Mouse (Mus musculus): ENCODE measurements around the gene Zkscan1. TPM values are rescaled to one million over a fixed set of nuclear protein-coding genes. Genes with fewer than 3 reads are reported as not detected.
A peak's percentile ranks its signal among the peaks of the same experiment; 100 is the strongest.

Zkscan1 gene
- total RNA-seq, 2 experiments from 2014 or later, result 13.1 to 16.1 TPM

DNA sequence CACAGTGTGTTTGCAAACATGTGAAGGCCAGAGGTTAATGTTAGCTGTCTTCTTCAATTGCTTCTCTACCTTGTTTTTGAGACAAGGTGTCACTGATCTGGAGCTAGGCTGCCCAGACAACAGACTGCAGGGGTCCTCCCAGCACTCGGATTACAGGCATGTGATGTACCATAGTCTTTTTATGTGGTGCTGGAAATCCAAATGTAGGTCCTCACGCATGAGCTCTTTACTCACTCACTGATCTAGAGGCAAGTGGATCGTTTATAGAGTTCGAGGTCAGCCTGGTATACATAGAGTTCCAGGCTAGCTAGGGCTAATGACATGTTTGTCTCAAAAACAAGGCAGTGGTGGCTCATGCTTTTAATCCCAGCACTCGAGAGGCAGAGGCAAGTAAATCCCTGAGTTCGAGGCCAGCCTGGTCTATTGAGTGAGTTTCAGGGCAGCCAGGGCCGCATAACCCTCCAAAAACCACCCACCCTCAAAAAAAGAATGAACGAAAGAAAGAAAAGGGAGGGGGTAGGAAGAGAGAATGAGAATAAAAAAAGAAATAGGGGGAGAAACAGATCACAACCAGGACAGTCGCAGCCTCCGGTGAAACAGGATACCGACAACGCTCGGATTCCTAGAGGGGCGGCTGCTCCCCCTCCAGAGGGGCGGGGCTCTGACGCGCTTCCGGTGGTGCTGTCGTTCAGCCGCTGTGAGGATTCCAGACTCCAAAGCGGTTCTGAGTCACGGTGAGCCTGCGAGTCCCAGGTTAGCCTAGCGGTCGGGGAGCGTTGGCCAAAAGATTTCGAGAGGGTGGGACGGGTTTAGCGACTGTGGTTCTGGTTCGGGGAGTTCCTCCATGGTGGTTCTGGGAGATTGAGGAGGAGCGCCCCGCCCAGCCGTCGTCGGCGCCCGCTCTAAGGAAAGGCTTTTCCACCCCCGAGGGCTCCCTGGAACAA lies 31.6 kb downstream of the Zkscan1 start, which contains the start of gene Zscan21:
Gene Zscan21, plus strand, starts transcription at position 649 of the 944 bp plus-strand sequence.
- peak; percentile 100 for ATAC-seq (ENCODE audit: poor library complexity, severe bottlenecking)

DNA sequence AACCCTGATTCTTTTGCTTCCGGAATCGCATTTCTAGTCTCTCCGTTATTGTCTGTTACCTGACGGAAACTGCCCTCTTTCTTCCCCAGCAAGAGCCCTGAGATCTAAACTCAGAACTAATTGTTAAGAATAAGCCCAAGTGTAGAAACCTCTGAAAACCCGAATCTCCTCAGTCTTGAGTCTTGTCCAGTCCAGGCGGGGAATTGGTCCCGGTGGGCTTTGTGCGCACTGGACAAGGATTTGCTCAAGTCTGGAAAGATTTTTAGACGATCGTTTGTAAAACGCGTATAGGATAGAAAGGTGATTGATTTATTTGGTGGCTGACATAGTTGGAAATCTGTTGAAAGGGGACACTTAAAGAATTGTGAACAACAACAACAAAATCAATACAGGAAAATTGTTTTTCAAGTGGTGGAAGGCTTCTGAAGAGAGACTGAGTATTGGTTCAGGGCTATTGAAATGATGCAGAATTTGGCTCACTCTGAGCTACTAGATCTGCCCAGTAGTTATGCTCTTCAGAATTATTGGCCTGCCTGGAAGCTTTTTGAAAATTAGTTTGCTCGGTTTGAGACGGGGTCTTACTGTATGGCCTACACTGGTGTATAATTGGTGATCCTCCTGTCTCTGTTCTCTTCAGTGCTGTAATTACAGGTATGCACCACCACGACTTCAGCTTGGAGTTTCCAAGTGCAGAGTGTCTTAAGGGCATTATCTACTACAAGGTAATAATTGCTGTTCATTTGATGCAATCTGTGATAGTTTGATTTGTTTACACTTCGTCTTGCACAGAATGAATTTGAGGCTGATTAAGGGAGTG lies 32.5 kb downstream of the Zkscan1 start:
- ATAC-seq (ENCODE audit: poor library complexity, severe bottlenecking), result 0 out of 2 replicates have a peak, but pooled peaks have one; percentile 0

DNA sequence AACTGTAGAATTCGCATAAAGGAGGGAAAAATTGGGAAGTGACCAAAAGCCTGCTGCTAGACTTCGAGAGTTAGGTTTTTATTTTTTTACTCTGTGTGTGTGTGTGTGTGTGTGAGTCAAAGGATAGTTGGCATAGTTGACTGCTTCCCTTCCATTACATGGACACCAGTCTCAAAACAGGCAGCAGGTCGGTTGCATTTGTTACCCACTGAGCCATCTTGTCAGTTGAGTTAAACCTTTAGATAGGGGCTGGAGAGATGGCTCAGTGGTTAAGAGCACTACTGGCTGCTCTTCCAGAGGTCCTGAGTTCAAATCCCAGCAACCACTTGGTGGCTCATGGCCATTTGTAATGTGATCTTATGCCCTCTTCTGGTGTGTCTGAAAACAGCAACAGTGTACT lies 33.2 kb downstream of the Zkscan1 start:
- no peak for ATAC-seq (ENCODE audit: poor library complexity, severe bottlenecking)

DNA sequence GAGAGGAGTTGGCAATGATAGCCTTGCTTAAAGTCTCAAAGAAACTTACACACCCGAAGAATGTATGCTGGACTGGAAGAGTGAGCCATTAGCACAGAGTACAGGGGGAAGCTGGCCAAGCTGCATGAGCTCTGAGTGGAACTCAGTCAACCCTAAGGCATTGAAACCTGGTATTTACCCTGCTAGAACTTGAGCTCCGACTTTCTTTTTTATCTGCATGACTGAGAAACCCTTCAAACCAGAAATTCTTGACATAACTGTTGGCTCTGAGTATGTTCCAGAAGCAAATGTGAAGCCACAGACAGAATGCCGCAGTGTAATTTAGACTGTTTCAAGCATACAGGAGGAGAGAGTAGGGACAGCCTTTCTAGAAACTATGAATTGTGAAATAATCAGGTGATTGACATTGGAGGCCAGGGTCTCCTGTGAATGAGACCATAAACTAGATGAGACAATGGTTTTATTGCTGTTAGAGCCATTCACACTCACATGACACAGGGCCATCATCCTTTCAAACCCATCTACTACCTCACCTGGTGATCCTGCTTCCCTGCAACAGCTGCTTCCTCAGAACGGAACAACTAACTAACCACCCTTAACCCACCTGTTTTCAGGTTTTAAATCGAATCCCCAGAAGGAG lies 47.7 kb downstream of the Zkscan1 start:
- no peak for ATAC-seq (ENCODE audit: poor library complexity, severe bottlenecking)

DNA sequence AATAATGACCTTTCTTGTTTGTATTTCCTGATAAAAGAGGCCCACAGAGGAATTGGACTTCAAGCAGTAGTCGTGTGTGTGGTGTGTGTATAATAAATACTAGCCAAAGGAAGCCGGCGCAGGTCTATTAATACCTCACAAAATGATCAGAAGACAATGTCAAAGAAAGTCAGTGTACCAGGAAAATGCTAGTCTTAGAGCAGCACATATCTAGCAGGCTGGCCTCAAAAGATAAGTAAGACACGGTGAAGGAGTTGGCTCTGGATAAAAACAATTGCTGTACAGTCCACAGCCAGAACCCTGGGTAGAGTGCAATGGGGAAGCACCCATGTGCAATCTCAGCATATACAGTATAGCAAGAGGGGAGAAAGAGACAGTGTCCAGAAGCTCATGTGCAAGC lies 52.4 kb downstream of the Zkscan1 start:
- no peak for ATAC-seq (ENCODE audit: poor library complexity, severe bottlenecking)

DNA sequence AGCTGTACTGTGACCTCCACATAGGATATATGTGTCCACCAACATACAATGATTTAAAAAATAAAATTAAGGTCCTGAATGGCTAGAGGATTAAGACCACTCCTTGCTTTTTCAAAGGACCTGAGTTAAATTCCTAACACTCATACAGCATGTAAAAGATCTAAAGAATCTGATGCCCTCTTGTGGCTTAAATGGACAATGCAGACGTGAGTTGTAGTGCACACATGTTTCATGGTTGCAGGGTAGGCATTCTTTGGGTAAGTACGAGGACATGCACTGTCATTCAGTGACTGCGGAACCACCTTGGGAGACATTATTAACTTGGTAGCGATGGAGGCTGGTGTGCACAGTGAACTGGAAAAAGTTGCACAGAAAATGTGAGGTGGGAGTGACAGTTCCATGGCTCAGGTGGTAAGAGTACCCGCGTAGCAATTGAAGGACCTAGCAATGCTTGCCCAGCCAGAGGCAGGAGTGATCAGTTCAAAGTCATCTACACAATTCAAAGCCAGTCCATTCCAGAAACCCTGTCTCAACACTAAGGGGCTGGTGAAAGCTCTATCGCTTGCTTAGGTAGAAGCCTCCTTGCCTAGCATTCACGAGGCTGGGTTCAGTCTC lies 53.2 kb downstream of the Zkscan1 start:
- peak; percentile 81 for ATAC-seq (ENCODE audit: poor library complexity, severe bottlenecking)

DNA sequence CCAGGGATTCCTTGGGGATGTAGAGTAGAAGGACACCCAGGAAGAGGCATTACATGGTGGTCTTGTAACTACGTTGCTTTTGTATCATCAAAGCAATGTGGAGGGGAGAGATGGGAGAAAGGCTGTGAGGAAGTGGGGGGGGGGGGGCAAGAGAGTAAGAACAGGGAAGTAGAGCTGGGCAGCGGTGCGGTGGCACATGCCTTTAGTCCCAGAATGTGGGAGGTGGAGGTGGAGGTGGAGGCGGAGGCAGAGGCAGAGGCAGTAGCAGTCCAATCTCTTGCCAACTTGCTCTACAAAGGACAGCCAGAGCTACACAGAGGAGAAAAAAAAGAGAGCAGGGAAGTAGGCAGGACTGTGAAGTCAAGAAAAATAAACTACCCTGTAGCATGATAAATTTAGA lies 53.7 kb downstream of the Zkscan1 start:
- peak; percentile 66; the same call in 1 of the 2 replicates for ATAC-seq (ENCODE audit: poor library complexity, severe bottlenecking)

DNA sequence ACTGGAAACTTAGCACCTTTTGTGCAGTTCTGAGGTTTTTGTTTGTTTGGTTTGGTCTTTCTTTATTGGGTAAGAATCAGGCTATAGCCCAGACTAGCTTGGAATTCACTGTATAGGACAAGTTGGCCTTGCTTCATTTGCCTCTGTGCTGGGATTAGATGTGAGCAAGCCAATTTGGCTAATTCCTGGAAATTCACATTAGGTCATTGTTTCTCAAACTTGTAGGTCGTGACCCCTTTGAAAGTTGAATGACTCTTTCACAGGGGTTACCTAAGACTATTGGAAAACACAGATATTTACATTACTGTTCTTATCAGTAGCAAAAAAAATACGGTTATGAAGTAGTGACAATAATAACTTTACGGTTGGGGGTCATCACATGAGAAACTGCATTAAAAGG lies 69.5 kb downstream of the Zkscan1 start:
- ATAC-seq (ENCODE audit: poor library complexity, severe bottlenecking), result no peak

DNA sequence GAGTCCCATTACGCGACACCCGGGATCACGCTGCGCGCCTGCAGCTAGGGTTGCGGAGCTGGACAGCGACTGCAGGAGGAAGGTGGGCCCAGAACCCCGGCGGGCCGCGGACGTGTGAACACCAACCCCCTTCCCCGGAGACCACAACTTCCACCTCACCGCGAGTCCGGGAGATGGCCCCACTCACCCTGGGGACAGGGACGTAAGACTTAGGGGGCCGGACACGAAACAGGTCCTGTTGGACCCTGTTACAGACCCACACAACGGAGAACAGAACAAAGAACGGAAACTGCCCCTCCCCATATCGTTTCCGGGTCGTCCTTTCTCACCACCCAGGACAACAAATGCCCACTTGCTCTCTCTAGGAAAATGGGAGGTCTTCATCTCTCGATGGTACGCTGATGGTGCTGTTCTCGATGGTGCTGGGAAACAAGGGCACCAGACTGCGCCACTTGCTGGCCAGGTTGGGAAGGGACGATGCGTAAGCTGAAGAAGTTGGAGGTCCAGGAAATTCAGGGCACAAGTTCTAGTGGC lies 70.6 kb downstream of the Zkscan1 start, which contains the start of gene Zfp113:
Gene Zfp113, minus strand, starts transcription at position 302 of the 534 bp plus-strand sequence.
- ATAC-seq (ENCODE audit: poor library complexity, severe bottlenecking), result peak; percentile 92

Other genes starting within 250 kb of the Zkscan1 start
- gene Pilra, start 248.8 kb upstream of the Zkscan1 start, total RNA-seq (2015), result 65.2 and 103 TPM in 2 replicates
- 95.8 and 100 TPM in 2 replicates for gene Pilra, start 248.8 kb upstream of the Zkscan1 start, total RNA-seq (2017)
- gene Pilrb1, start 227.0 kb upstream of the Zkscan1 start, total RNA-seq (2015), result 94.9 and 109 TPM in 2 replicates
- gene Pilrb1, start 227.0 kb upstream of the Zkscan1 start, total RNA-seq (2017), result 82.8 and 86.5 TPM in 2 replicates
- gene Pilrb2, start 213.3 kb upstream of the Zkscan1 start, total RNA-seq (2015), result 106 and 132 TPM in 2 replicates
- gene Pilrb2, start 213.3 kb upstream of the Zkscan1 start, total RNA-seq (2017), result 62.6 and 73.1 TPM in 2 replicates
- gene Cyp3a13, start 163.5 kb upstream of the Zkscan1 start, total RNA-seq (2015), result not detected in 2 replicates
- gene Cyp3a13, start 163.5 kb upstream of the Zkscan1 start, total RNA-seq (2017), result not detected in 2 replicates
- gene Gjc3, start 122.0 kb upstream of the Zkscan1 start, total RNA-seq (2015), result not detected in 2 replicates
- not detected in 2 replicates for gene Gjc3, start 122.0 kb upstream of the Zkscan1 start, total RNA-seq (2017)
- gene Azgp1, start 103.6 kb upstream of the Zkscan1 start, total RNA-seq (2015), result not detected in 2 replicates
- not detected in 2 replicates for gene Azgp1, start 103.6 kb upstream of the Zkscan1 start, total RNA-seq (2017)
- gene Smok3a, start 63.8 kb upstream of the Zkscan1 start, total RNA-seq (2015), result not detected in 2 replicates
- gene Smok3a, start 63.8 kb upstream of the Zkscan1 start, total RNA-seq (2017), result not detected in 2 replicates
- gene Smok3b, start 63.7 kb upstream of the Zkscan1 start, total RNA-seq (2015), result not detected in 2 replicates
- gene Smok3b, start 63.7 kb upstream of the Zkscan1 start, total RNA-seq (2017), result not detected in 2 replicates
- gene Smok3c, start 31.9 kb upstream of the Zkscan1 start, total RNA-seq (2015), result not detected in 2 replicates
- not detected in 2 replicates for gene Smok3c, start 31.9 kb upstream of the Zkscan1 start, total RNA-seq (2017)
- 10.3 and 12.2 TPM in 2 replicates for gene Zscan21, start 31.8 kb downstream of the Zkscan1 start, total RNA-seq (2015)
- gene Zscan21, start 31.8 kb downstream of the Zkscan1 start, total RNA-seq (2017), result 7.2 and 7.7 TPM in 2 replicates
- gene Zfp113, start 70.7 kb downstream of the Zkscan1 start, total RNA-seq (2015), result 1.4 and 5.4 TPM in 2 replicates
- gene Zfp113, start 70.7 kb downstream of the Zkscan1 start, total RNA-seq (2017), result 2.0 and 3.5 TPM in 2 replicates
- 115 and 124 TPM in 2 replicates for gene Cops6, start 76.0 kb downstream of the Zkscan1 start, total RNA-seq (2015)
- 34.7 and 37.8 TPM in 2 replicates for gene Cops6, start 76.0 kb downstream of the Zkscan1 start, total RNA-seq (2017)
- gene Ap4m1, start 86.9 kb downstream of the Zkscan1 start, total RNA-seq (2015), result 11.3 and 11.7 TPM in 2 replicates
- 23.5 and 28.5 TPM in 2 replicates for gene Ap4m1, start 86.9 kb downstream of the Zkscan1 start, total RNA-seq (2017)
- 114 and 128 TPM in 2 replicates for gene Mcm7, start 87.3 kb downstream of the Zkscan1 start, total RNA-seq (2015)
- 184 and 191 TPM in 2 replicates for gene Mcm7, start 87.3 kb downstream of the Zkscan1 start, total RNA-seq (2017)
- gene Taf6, start 102.4 kb downstream of the Zkscan1 start, total RNA-seq (2015), result 23.4 and 25.6 TPM in 2 replicates
- 28.5 and 41.1 TPM in 2 replicates for gene Taf6, start 102.4 kb downstream of the Zkscan1 start, total RNA-seq (2017)
- gene Cnpy4, start 102.4 kb downstream of the Zkscan1 start, total RNA-seq (2015), result 24.0 and 25.5 TPM in 2 replicates
- gene Cnpy4, start 102.4 kb downstream of the Zkscan1 start, total RNA-seq (2017), result 41.7 and 48.3 TPM in 2 replicates
- gene Mblac1, start 109.2 kb downstream of the Zkscan1 start, total RNA-seq (2015), result 5.3 and 6.5 TPM in 2 replicates
- gene Mblac1, start 109.2 kb downstream of the Zkscan1 start, total RNA-seq (2017), result 4.6 and 5.8 TPM in 2 replicates
- gene Nxpe5, start 140.8 kb downstream of the Zkscan1 start, total RNA-seq (2015), result 0.87 and 1.2 TPM in 2 replicates
- gene Nxpe5, start 140.8 kb downstream of the Zkscan1 start, total RNA-seq (2017), result 1.4 and 2.0 TPM in 2 replicates
- gene Lamtor4, start 170.4 kb downstream of the Zkscan1 start, total RNA-seq (2015), result 187 and 189 TPM in 2 replicates
- 97.6 and 122 TPM in 2 replicates for gene Lamtor4, start 170.4 kb downstream of the Zkscan1 start, total RNA-seq (2017)
- 51.5 and 53.9 TPM in 2 replicates for gene BC037034, start 178.9 kb downstream of the Zkscan1 start, total RNA-seq (2015)
- gene BC037034, start 178.9 kb downstream of the Zkscan1 start, total RNA-seq (2017), result 49.2 and 54.9 TPM in 2 replicates
- gene Gal3st4, start 187.8 kb downstream of the Zkscan1 start, total RNA-seq (2015), result not detected in 2 replicates
- not detected in 2 replicates for gene Gal3st4, start 187.8 kb downstream of the Zkscan1 start, total RNA-seq (2017)
- not detected in 2 replicates for gene Gm43720, start 194.9 kb downstream of the Zkscan1 start, total RNA-seq (2015)
- not detected in 2 replicates for gene Gm43720, start 194.9 kb downstream of the Zkscan1 start, total RNA-seq (2017)
- 0.25 and 1.3 TPM in 2 replicates for gene Gpc2, start 194.9 kb downstream of the Zkscan1 start, total RNA-seq (2015)
- 3.1 and 3.6 TPM in 2 replicates for gene Gpc2, start 194.9 kb downstream of the Zkscan1 start, total RNA-seq (2017)
- gene Stag3, start 195.2 kb downstream of the Zkscan1 start, total RNA-seq (2015), result 11.6 and 14.8 TPM in 2 replicates
- 12.5 and 26.0 TPM in 2 replicates for gene Stag3, start 195.2 kb downstream of the Zkscan1 start, total RNA-seq (2017)

Data from megakaryocyte, adult 5-6 weeks (primary cell).